Mouse (Mus musculus) lung, postnatal 10 days (tissue): ENCODE measurements around the gene Apba1.

ENCODE experiments used
- DNase-seq: peaks from one replicate; pipeline ENCODE4 v3.0.0; 2021

The Apba1 gene

GRCm38 (mm10) chr19:23807371-23807770 is 48.7 kb downstream of the Apba1 start:
- DNase-seq: no peak

- DNase-seq: no peak
Measured at GRCm38 (mm10) chr19:23809236-23809635, 50.5 kb downstream of the Apba1 start.

GRCm38 (mm10) chr19:23810512-23810911 is 51.8 kb downstream of the Apba1 start:
- DNase-seq: no peak

GRCm38 (mm10) chr19:23810976-23811375 is 52.3 kb downstream of the Apba1 start:
- DNase-seq: no peak

GRCm38 (mm10) chr19:23816762-23817161 is 58.1 kb downstream of the Apba1 start:
- DNase-seq: no peak

GRCm38 (mm10) chr19:23817196-23817595 is 58.5 kb downstream of the Apba1 start:
- DNase-seq: no peak

- no peak for DNase-seq
Measured at GRCm38 (mm10) chr19:23819882-23820281, 61.2 kb downstream of the Apba1 start.

- no peak for DNase-seq
Measured at GRCm38 (mm10) chr19:23822497-23822896, 63.8 kb downstream of the Apba1 start.

GRCm38 (mm10) chr19:23823533-23823932 is 64.8 kb downstream of the Apba1 start:
- no peak for DNase-seq

- DNase-seq: no peak
Measured at GRCm38 (mm10) chr19:23826251-23826650, 67.6 kb downstream of the Apba1 start.

- DNase-seq: no peak
Measured at GRCm38 (mm10) chr19:23830761-23831160, 72.1 kb downstream of the Apba1 start.

GRCm38 (mm10) chr19:23833685-23834682 is 75.3 kb downstream of the Apba1 start:
- DNase-seq: no peak

GRCm38 (mm10) chr19:23834721-23835120 is 76.0 kb downstream of the Apba1 start:
- DNase-seq: no peak

GRCm38 (mm10) chr19:23855832-23856231 is 97.1 kb downstream of the Apba1 start:
- no peak for DNase-seq

- no peak for DNase-seq
Measured at GRCm38 (mm10) chr19:23858091-23858490, 99.4 kb downstream of the Apba1 start.

- DNase-seq: no peak
Measured at GRCm38 (mm10) chr19:23858781-23859180, 100.1 kb downstream of the Apba1 start.

GRCm38 (mm10) chr19:23860151-23860820 is 101.6 kb downstream of the Apba1 start:
- peak; percentile 69 for DNase-seq

- DNase-seq: peak; percentile 42
Measured at GRCm38 (mm10) chr19:23862736-23863135, 104.0 kb downstream of the Apba1 start.

- DNase-seq: peak; percentile 78
Measured at GRCm38 (mm10) chr19:23863959-23864358, 105.3 kb downstream of the Apba1 start.

- no peak for DNase-seq
Measured at GRCm38 (mm10) chr19:23866045-23866444, 107.4 kb downstream of the Apba1 start.

- DNase-seq: peak; percentile 24
Measured at GRCm38 (mm10) chr19:23867052-23867451, 108.4 kb downstream of the Apba1 start.

- no peak for DNase-seq
Measured at GRCm38 (mm10) chr19:23867589-23867988, 108.9 kb downstream of the Apba1 start.

- DNase-seq: no peak
Measured at GRCm38 (mm10) chr19:23874502-23874901, 115.8 kb downstream of the Apba1 start.

- DNase-seq: no peak
Measured at GRCm38 (mm10) chr19:23875819-23876218, 117.1 kb downstream of the Apba1 start.
